Mouse (Mus musculus) cerebellum, postnatal 10 days (tissue): ENCODE results near the gene Sept8.
A peak's percentile ranks its signal among the peaks of the same experiment; 100 is the strongest.

Source experiments
- DNase-seq, 2 experiments: peaks; one replicate each; pipeline ENCODE4 v3.0.0; 2021; ENCODE audit warnings: mixed read lengths in 2 of 2

Gene Sept8

GRCm38 (mm10) chr11:53519207-53520121, at the start of gene Sept8:
TSS of gene Sept8 (plus strand) at chr11:53519257.
- DNase-seq = peak; percentile 75 to 76

- peak in 1 of 2 experiments; percentile 91 for DNase-seq
Observed at GRCm38 (mm10) chr11:53469294-53469967, 49.6 kb upstream of the Sept8 start.

GRCm38 (mm10) chr11:53469968-53470695, 48.9 kb upstream of the Sept8 start, which contains the start of gene Gm9837:
TSS of gene Gm9837 (minus strand) at chr11:53470479.
- peak; percentile 97 to 98 for DNase-seq

GRCm38 (mm10) chr11:53472709-53473108, 46.3 kb upstream of the Sept8 start:
- DNase-seq = no peak

- DNase-seq = no peak
Observed at GRCm38 (mm10) chr11:53475620-53476019, 43.4 kb upstream of the Sept8 start.

- DNase-seq = no peak
Observed at GRCm38 (mm10) chr11:53477833-53478232, 41.2 kb upstream of the Sept8 start.

- DNase-seq = peak; percentile 45 to 58
Observed at GRCm38 (mm10) chr11:53478383-53479170, 40.5 kb upstream of the Sept8 start.

- DNase-seq = peak; percentile 57 to 60
Observed at GRCm38 (mm10) chr11:53479171-53479782, 39.8 kb upstream of the Sept8 start.

GRCm38 (mm10) chr11:53479783-53480301, 39.2 kb upstream of the Sept8 start, which contains the start of the genes Gm9945 and Sowaha:
TSS of gene Gm9945 (plus strand) at chr11:53480166.
TSS of gene Sowaha (minus strand) at chr11:53480274.
- DNase-seq = peak; percentile 73 to 75

GRCm38 (mm10) chr11:53481088-53481730, 37.8 kb upstream of the Sept8 start:
- DNase-seq = no peak

GRCm38 (mm10) chr11:53483159-53483891, 35.7 kb upstream of the Sept8 start:
- DNase-seq = peak; percentile 61 to 77

GRCm38 (mm10) chr11:53485719-53486118, 33.3 kb upstream of the Sept8 start:
- DNase-seq = no peak

- no peak for DNase-seq
Observed at GRCm38 (mm10) chr11:53486351-53486750, 32.7 kb upstream of the Sept8 start.

GRCm38 (mm10) chr11:53486822-53487594, 32.0 kb upstream of the Sept8 start:
- DNase-seq = peak; percentile 58 to 62

GRCm38 (mm10) chr11:53489007-53489406, 30.1 kb upstream of the Sept8 start:
- DNase-seq = no peak

GRCm38 (mm10) chr11:53489421-53489820, 29.6 kb upstream of the Sept8 start:
- DNase-seq = no peak

- peak; percentile 46 to 59 for DNase-seq
Observed at GRCm38 (mm10) chr11:53491954-53492401, 27.1 kb upstream of the Sept8 start.

GRCm38 (mm10) chr11:53493243-53493955, 25.7 kb upstream of the Sept8 start:
- no peak for DNase-seq
